Mouse (Mus musculus) stomach, postnatal 0 days (tissue): ENCODE results near the gene Khnyn. TPM values are rescaled to one million over a fixed set of nuclear protein-coding genes. Genes with fewer than 3 reads are reported as not detected.

Source experiments
- ATAC-seq: fragments of 200-750 bp; cut with Nextera tagmentation; 2 replicates; pipeline ENCODE4 v1.8.0; 2017; ENCODE audit not compliant: low FRiP score, low TSS enrichment
- DNase-seq: peaks from one replicate; pipeline ENCODE4 v3.0.0-alpha.2; 2016; ENCODE audit warnings: low spot score
- H3K27ac ChIP-seq: fragments of 300-500 bp; sonication (generic); replicated peaks from 2 replicates; pipeline ENCODE4 v1.5.1; 2014; ENCODE audit warnings: mild to moderate bottlenecking, control low read depth
- H3K27me3 ChIP-seq: fragments of 300-500 bp; sonication (generic); 2 replicates; pipeline ENCODE4 v1.6.1; 2014; ENCODE audit warnings: low read length; ENCODE audit not compliant: control insufficient read depth, insufficient read depth
- H3K36me3 ChIP-seq: fragments of 300-500 bp; sonication (generic); 2 replicates; pipeline ENCODE4 v1.6.1; 2014; ENCODE audit warnings: low read length, mixed read lengths; ENCODE audit not compliant: control insufficient read depth, insufficient read depth
- H3K4me1 ChIP-seq: fragments of 300-500 bp; sonication (generic); replicated peaks from 2 replicates; pipeline ENCODE4 v1.6.1; 2014; ENCODE audit warnings: antibody characterized with exemption; ENCODE audit not compliant: control insufficient read depth, insufficient read depth
- H3K4me2 ChIP-seq: fragments of 300-500 bp; sonication (generic); replicated peaks from 2 replicates; pipeline ENCODE4 v1.6.1; 2014; ENCODE audit warnings: low read depth, mild to moderate bottlenecking, control low read depth, moderate library complexity
- H3K4me3 ChIP-seq: fragments of 300-500 bp; sonication (generic); 2 replicates; pipeline ENCODE4 v1.5.1; 2014; ENCODE audit warnings: low read depth, low read length, control low read depth
- H3K9ac ChIP-seq: fragments of 300-500 bp; sonication (generic); 2 replicates; pipeline ENCODE4 v1.6.1; 2014; ENCODE audit warnings: mild to moderate bottlenecking, low read length, control low read depth, mixed read lengths
- H3K9me3 ChIP-seq: fragments of 300-500 bp; sonication (generic); 2 replicates; pipeline ENCODE4 v1.6.1; 2016; ENCODE audit warnings: low read length; ENCODE audit not compliant: control insufficient read depth
- CTCF ChIP-seq: IDR thresholded peaks from 2 replicates; pipeline ENCODE4 v1.5.1; 2016; ENCODE audit warnings: antibody characterized with exemption, low read depth, mild to moderate bottlenecking, moderate library complexity
- EP300 ChIP-seq: optimal IDR thresholded peaks from 2 replicates; pipeline ENCODE3; 2016; ENCODE audit warnings: antibody characterized with exemption
- WGBS: fragments of 180-500 bp; shearing (Covaris S2); extraction: QIAGEN DNeasy Blood & Tissue Kit; methylation state at CpG from one replicate; pipeline ENCODE4 v1.1.7; 2014; 5-methylcytosine and 5-hydroxymethylcytosine counted together
- polyA plus RNA-seq: library from polyadenylated mRNA; unstranded; fragments of >200 nt; fragmentation: Nextera tagmentation; extraction: Ambion mirVana; gene quantifications from 2 replicates; pipeline ENCODE4 v1.2.1, GENCODE M21; 2015

The Khnyn gene
- polyA plus RNA-seq, 1 experiment from 2014 or later: 6.4 TPM

DNA sequence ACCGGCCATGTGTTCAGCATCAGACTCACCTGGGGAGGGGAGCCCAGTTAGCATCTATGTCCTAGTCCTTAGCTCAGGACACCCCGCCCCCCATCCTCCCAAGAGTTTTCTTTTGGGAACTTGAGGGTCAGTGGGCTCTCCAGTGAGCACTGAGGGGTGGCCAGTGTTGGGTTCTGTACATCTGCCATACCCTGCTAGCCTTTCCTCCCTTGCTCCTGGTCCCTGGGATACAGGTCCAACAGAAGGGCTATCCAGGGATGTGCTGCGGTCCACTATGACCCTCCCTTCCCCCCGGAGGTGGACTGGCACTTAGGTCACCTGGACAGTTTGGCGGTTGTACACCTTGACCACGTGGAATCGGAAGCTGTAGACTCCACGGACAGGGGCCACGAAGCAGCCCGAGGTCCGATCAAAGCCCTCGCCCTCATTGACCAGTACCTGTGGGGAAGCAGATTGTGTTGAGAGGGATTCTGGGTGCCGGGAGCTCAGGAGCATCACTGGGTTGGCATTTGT is 1.5 kb upstream of the Khnyn start:
- Histone ChIP-seq H3K9me3 (no peaks in the 10 kb centered on the region), H3K4me2 (no peak overlapping the region), H3K4me1 (peaks cover 2% of the 10 kb centered on the region; the same call in 1 of the 2 replicates), H3K9ac (no peak overlapping the region), H3K27ac (peak overlapping the region; percentile 86), H3K4me3 (no peak overlapping the region), H3K36me3 (peaks cover 10% of the 10 kb centered on the region), H3K27me3 (no peaks in the 10 kb centered on the region)
- TF ChIP-seq EP300: no peak
- TF ChIP-seq CTCF: no peak
- ATAC-seq: no peak
- no peak for DNase-seq
- 93% methylated on average over 13 of the region's 13 CpGs for WGBS

DNA sequence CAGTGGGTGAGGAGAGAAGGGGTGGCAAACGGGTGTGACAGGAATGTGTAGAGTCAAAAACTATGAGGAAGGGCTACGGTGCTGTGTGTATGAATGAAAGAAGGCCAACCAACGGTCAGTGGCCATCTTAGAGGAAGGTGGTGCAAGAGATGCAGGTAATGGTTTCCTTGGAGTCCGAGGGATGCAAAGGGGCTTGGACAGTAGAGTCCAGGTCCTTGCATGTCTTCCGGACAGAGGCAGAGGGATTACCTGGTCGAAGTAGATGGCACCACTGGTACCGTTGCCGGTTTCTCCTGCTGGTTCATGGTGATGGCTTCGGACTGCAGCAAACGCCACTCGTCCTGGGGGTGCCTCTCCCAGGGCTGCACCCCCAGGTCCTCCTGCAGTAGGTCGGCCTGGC is 1.1 kb upstream of the Khnyn start:
- Histone ChIP-seq H3K4me3 (no peak overlapping the region), H3K9ac (no peak overlapping the region), H3K27ac (peak overlapping the region; percentile 98), H3K9me3 (no peaks in the 10 kb centered on the region), H3K27me3 (no peaks in the 10 kb centered on the region), H3K4me2 (no peak overlapping the region), H3K4me1 (peaks cover 2% of the 10 kb centered on the region; the same call in 1 of the 2 replicates), H3K36me3 (peaks cover 10% of the 10 kb centered on the region)
- DNase-seq (no peak), ATAC-seq (no peak)
- no peak for TF ChIP-seq EP300
- WGBS: 83% methylated on average over 12 of the region's 12 CpGs

DNA sequence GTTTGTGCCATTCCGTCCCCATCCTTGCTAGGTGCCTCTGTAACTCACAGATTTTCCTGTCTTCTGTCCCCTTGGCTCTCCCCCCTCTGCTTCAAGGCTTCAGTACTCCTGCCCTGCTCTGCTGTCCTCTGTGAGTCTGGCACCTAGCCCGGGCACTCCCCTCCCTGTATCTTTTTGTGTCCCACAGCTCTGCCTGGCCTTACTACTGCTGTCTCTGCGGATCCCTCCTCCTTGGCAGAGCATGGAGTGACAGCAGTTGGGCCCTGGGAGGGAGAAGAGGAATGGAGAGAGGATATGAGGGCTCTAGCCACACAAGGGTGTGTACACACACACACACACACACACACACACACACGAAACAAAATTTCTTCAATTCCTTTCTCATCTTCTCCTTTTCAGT is 581 bp upstream of the Khnyn start, which contains the start of gene Cbln3:
TSS of gene Cbln3 (minus strand) at position 227 of the 400 bp plus-strand sequence.
- peak within 1 kb of the TSS; percentile 93 for H3K9ac ChIP-seq
- no peaks in the 10 kb centered on the region for H3K9me3 ChIP-seq
- ATAC-seq: no peak
- peak within 1 kb of the TSS; percentile 98 for H3K27ac ChIP-seq
- peaks cover 13% of the 10 kb centered on the region for H3K36me3 ChIP-seq
- peaks cover 2% of the 10 kb centered on the region; the same call in 1 of the 2 replicates for H3K4me1 ChIP-seq
- TF ChIP-seq EP300 (no peak), CTCF (no peak)
- H3K27me3 ChIP-seq: no peaks in the 10 kb centered on the region
- peak within 1 kb of the TSS; percentile 80 for H3K4me2 ChIP-seq
- peak within 1 kb of the TSS; percentile 81 for H3K4me3 ChIP-seq
- 20% methylated on average over 4 of the region's 4 CpGs for WGBS
- peak; percentile 58 for DNase-seq

DNA sequence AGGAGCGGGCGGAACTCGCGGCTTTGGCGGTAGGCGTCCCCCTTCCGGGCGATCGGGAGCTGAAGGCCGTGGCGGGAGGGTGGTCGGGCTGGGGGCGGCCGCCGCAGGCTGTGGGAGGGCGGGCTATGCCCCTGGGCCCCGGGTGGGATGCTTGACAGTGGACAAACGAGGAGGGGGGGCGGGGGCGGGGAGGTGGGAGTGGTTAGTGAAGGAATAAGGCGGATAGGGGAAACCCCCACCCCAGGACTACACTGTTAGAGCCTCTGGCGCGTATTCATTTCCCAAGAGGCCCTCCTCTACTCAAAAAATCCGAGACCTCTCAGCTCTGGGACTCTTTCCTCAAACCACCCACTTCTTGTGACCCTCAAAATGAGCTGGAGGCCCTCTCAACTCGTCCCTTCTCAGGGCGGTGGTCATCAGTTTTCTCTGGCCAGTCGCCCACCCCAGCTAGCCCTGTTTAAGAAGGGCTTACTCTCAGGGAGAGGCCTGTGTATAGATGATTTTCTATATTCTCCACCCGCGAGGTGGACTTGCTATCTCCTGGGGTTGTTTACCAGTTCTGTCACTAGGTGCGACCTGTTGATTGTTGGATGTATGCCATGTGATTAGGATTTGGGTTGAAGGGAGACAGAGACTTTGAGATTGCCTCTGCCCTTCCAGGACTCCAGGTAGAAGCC is 505 bp downstream of the Khnyn start:
- Histone ChIP-seq H3K27ac (peak overlapping the region; percentile 98), H3K9ac (peak overlapping the region; percentile 93), H3K27me3 (no peaks in the 10 kb centered on the region), H3K36me3 (peaks cover 20% of the 10 kb centered on the region), H3K4me1 (peaks cover 2% of the 10 kb centered on the region; the same call in 1 of the 2 replicates), H3K4me3 (peak overlapping the region; percentile 81), H3K9me3 (no peaks in the 10 kb centered on the region), H3K4me2 (peak overlapping the region; percentile 80)
- TF ChIP-seq CTCF (no peak), EP300 (no peak)
- no peak for DNase-seq
- WGBS: under 1% methylated on average over 16 of the region's 30 CpGs
- 0 out of 2 replicates have a peak, but pooled peaks have one; percentile 32 for ATAC-seq

DNA sequence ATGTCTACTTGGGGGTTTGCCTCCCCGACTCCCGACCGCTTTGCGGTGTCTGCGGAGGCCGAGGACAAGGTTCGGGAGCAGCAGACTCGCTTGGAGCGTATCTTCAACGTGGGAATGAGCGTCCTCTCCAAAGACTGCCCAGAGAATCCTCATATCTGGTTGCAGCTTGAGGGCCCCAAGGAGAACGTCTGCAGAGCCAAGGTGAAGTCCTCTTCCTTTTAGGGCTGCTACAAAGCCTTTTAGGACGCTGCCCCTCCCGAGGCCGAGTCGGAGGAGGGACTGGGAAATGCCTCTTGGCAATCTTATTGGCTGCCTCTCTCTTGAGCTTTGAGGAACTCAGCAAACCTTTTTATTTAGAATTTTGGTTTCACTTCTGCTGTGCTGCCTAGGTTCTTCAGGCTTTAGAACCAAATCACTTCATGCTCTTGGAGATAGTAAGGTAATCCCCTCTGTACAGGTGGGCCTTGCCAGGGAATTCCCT is 1.1 kb downstream of the Khnyn start:
- TF ChIP-seq EP300 (no peak), CTCF (no peak)
- no peak for ATAC-seq
- no peaks in the 10 kb centered on the region for H3K27me3 ChIP-seq
- 2% methylated on average over 16 of the region's 16 CpGs for WGBS
- H3K4me2 ChIP-seq: peak overlapping the region; percentile 80
- no peaks in the 10 kb centered on the region for H3K9me3 ChIP-seq
- peaks cover 20% of the 10 kb centered on the region for H3K36me3 ChIP-seq
- H3K9ac ChIP-seq: peak overlapping the region; percentile 93
- peaks cover 2% of the 10 kb centered on the region; the same call in 1 of the 2 replicates for H3K4me1 ChIP-seq
- H3K27ac ChIP-seq: peak overlapping the region; percentile 98
- H3K4me3 ChIP-seq: peak overlapping the region; percentile 81
- DNase-seq: peak; percentile 61
